7 mouse cellular contexts compared by ENCODE assay signal in genomic region chr3:90081365-90082240, GRCm38 (mm10). TPM values are rescaled to one million over a fixed set of nuclear protein-coding genes. Genes with fewer than 3 reads are reported as not detected.
DNase-seq lines count a peak whose midpoint lies in the region; ATAC-seq and TF ChIP-seq lines count a peak whose summit lies in the region.

No protein-coding gene starts in this region.

- H3K9me3 ChIP-seq in E14TG2a.4 (ENCODE audit: low read length): no peaks in the 10 kb centered on the region
- H3K9me3 ChIP-seq in hindbrain, embryonic 11.5 days (ENCODE audit: control insufficient read depth, low read length): no peaks in the 10 kb centered on the region
- H3K9me3 ChIP-seq in liver, embryonic 14.5 days (ENCODE audit: control insufficient read depth, low read length): no peaks in the 10 kb centered on the region
- no peaks in the 10 kb centered on the region for H3K9me3 ChIP-seq in neural tube, embryonic 15.5 days (replicated peaks)

- 76% methylated on average over 5 of the region's 5 CpGs for WGBS in hindbrain, embryonic 11.5 days
- WGBS in liver, embryonic 14.5 days (ENCODE audit: insufficient replicate concordance): 28% methylated on average over 5 of the region's 5 CpGs
- WGBS in neural tube, embryonic 15.5 days: 81% methylated on average over 5 of the region's 5 CpGs

- H3K4me1 ChIP-seq in E14TG2a.4 (replicated peaks; ENCODE audit: low read depth, low read length): peaks cover 82% of the 10 kb centered on the region
- H3K4me1 ChIP-seq in hindbrain, embryonic 11.5 days (replicated peaks; ENCODE audit: control insufficient read depth, insufficient read depth, low read length): peaks cover 2% of the 10 kb centered on the region; the same call in 1 of the 2 replicates
- H3K4me1 ChIP-seq in liver, embryonic 14.5 days (replicated peaks; ENCODE audit: control insufficient read depth in 2 of 2, insufficient read depth in 2 of 2, low read length in 1 of 2): peaks cover 29 to 53% of the 10 kb centered on the region in 2 experiments
- peaks cover 65% of the 10 kb centered on the region for H3K4me1 ChIP-seq in neural tube, embryonic 15.5 days

- TF ChIP-seq CTCF in E14TG2a.4 (conservative IDR thresholded peaks at IDR 0.05; ENCODE audit: low read length): no peak
- no peak for TF ChIP-seq CTCF in liver, embryonic 14.5 days (IDR thresholded peaks at IDR 0.05; ENCODE audit: low read depth)

- peak overlapping the region; percentile 27; the same call in 1 of the 2 replicates for H3K4me2 ChIP-seq in hindbrain, embryonic 11.5 days (replicated peaks; ENCODE audit: low read depth, low read length)
- H3K4me2 ChIP-seq in liver, embryonic 14.5 days (ENCODE audit: low read depth): peak overlapping the region; percentile 68
- H3K4me2 ChIP-seq in neural tube, embryonic 15.5 days: peak overlapping the region; percentile 89

- H3K27me3 ChIP-seq in E14TG2a.4 (ENCODE audit: insufficient read depth, low read length): no peaks in the 10 kb centered on the region
- no peaks in the 10 kb centered on the region for H3K27me3 ChIP-seq in hindbrain, embryonic 11.5 days (ENCODE audit: control insufficient read depth, insufficient read depth, low read length)
- no peaks in the 10 kb centered on the region for H3K27me3 ChIP-seq in liver, embryonic 14.5 days (ENCODE audit: control insufficient read depth, insufficient read depth, low read length)
- no peaks in the 10 kb centered on the region for H3K27me3 ChIP-seq in neural tube, embryonic 15.5 days (replicated peaks)

- H3K9ac ChIP-seq in hindbrain, embryonic 11.5 days (ENCODE audit: low read depth, low read length): 0 out of 2 replicates have a peak overlapping the region, but pooled peaks have one; percentile 1
- H3K9ac ChIP-seq in liver, embryonic 14.5 days (replicated peaks): peak overlapping the region; percentile 42
- peak overlapping the region; percentile 28; the same call in 1 of the 2 replicates for H3K9ac ChIP-seq in neural tube, embryonic 15.5 days (replicated peaks)

- peak overlapping the region; percentile 96 for H3K4me3 ChIP-seq in E14TG2a.4 (replicated peaks; ENCODE audit: low read length)
- 0 out of 2 replicates have a peak overlapping the region, but pooled peaks have one; percentile 83 for H3K4me3 ChIP-seq in hindbrain, embryonic 11.5 days (ENCODE audit: low read depth, low read length)
- peak overlapping the region; percentile 38 to 88 for H3K4me3 ChIP-seq in liver, embryonic 14.5 days (ENCODE audit: insufficient read depth in 1 of 2, low read depth in 2 of 2, low read length in 2 of 2)
- H3K4me3 ChIP-seq in neural tube, embryonic 15.5 days (replicated peaks): peak overlapping the region; percentile 98

- DNase-seq in brain, adult 2 months (ENCODE audit: low read depth, low spot score): peak; percentile 26
- DNase-seq in hindbrain, embryonic 11.5 days (ENCODE audit: low spot score): no peak
- DNase-seq in liver, embryonic 14.5 days (ENCODE audit: low read depth in 3 of 3, low spot score in 3 of 3): peak in 1 of 3 experiments; percentile 37
- DNase-seq in cerebellum, postnatal 10 days: no peak
- no peak for DNase-seq in retina, embryonic 14.5 days (ENCODE audit: low spot score)

- no peak for ATAC-seq in hindbrain, embryonic 11.5 days (ENCODE audit: low FRiP score)
- ATAC-seq in liver, embryonic 14.5 days (ENCODE audit: insufficient read depth): no peak
- no peak for ATAC-seq in neural tube, embryonic 15.5 days (ENCODE audit: low FRiP score)

- peaks cover 56% of the 10 kb centered on the region for H3K36me3 ChIP-seq in E14TG2a.4 (ENCODE audit: insufficient read depth, low read length)
- H3K36me3 ChIP-seq in hindbrain, embryonic 11.5 days (ENCODE audit: control insufficient read depth, insufficient read depth, low read length): no peaks in the 10 kb centered on the region; the same call in 1 of the 2 replicates
- no peaks in the 10 kb centered on the region for H3K36me3 ChIP-seq in liver, embryonic 14.5 days (replicated peaks; ENCODE audit: control insufficient read depth, insufficient read depth, low read depth)
- H3K36me3 ChIP-seq in neural tube, embryonic 15.5 days: peaks cover 2% of the 10 kb centered on the region; the same call in 1 of the 2 replicates

- no peak overlapping the region for H3K27ac ChIP-seq in hindbrain, embryonic 11.5 days (ENCODE audit: low read depth, low read length)
- peak overlapping the region; percentile 46 for H3K27ac ChIP-seq in liver, embryonic 14.5 days
- no peak overlapping the region for H3K27ac ChIP-seq in neural tube, embryonic 15.5 days (replicated peaks)

- no peak for TF ChIP-seq EP300 in liver, embryonic 14.5 days (IDR thresholded peaks at IDR 0.05; ENCODE audit: low read depth)

RNA-seq across cellular contexts. Expression of gene Tpm3, which starts 9.2 kb away (rescaled TPM):
- polyA plus RNA-seq in hindbrain, embryonic 11.5 days (2014; fragmentation: Nextera tagmentation; extraction: Ambion mirVana): 558 and 580 TPM in 2 replicates
- 54.6 and 86.2 TPM in 2 replicates for polyA plus RNA-seq in liver, embryonic 14.5 days (2012; rRNA removed)
- polyA plus RNA-seq in liver, embryonic 14.5 days (2014; fragmentation: Nextera tagmentation; extraction: Ambion mirVana): 153 and 160 TPM in 2 replicates
- polyA plus RNA-seq in neural tube, embryonic 15.5 days (2015; fragmentation: Nextera tagmentation; extraction: Ambion mirVana): 313 and 382 TPM in 2 replicates

RNA-seq across cellular contexts. Expression of gene Nup210l, which starts 22.3 kb away (rescaled TPM):
- 0.32 and 0.66 TPM in 2 replicates for polyA plus RNA-seq in hindbrain, embryonic 11.5 days (2014; fragmentation: Nextera tagmentation; extraction: Ambion mirVana)
- polyA plus RNA-seq in liver, embryonic 14.5 days (2012; rRNA removed): 0.19 and 0.28 TPM in 2 replicates
- 0.15 TPM in 1 of 2 replicates, not detected in the other for polyA plus RNA-seq in liver, embryonic 14.5 days (2014; fragmentation: Nextera tagmentation; extraction: Ambion mirVana)
- polyA plus RNA-seq in neural tube, embryonic 15.5 days (2015; fragmentation: Nextera tagmentation; extraction: Ambion mirVana): 0.09 and 0.17 TPM in 2 replicates

RNA-seq across cellular contexts. Expression of gene Ubap2l, which starts 29.2 kb away (rescaled TPM):
- 203 and 230 TPM in 2 replicates for polyA plus RNA-seq in hindbrain, embryonic 11.5 days (2014; fragmentation: Nextera tagmentation; extraction: Ambion mirVana)
- 48.9 and 52.4 TPM in 2 replicates for polyA plus RNA-seq in liver, embryonic 14.5 days (2012; rRNA removed)
- 70.4 and 72.1 TPM in 2 replicates for polyA plus RNA-seq in liver, embryonic 14.5 days (2014; fragmentation: Nextera tagmentation; extraction: Ambion mirVana)
- polyA plus RNA-seq in neural tube, embryonic 15.5 days (2015; fragmentation: Nextera tagmentation; extraction: Ambion mirVana): 122 and 129 TPM in 2 replicates

RNA-seq across cellular contexts. Expression of gene 4933434E20Rik, which starts 30.2 kb away (rescaled TPM):
- polyA plus RNA-seq in hindbrain, embryonic 11.5 days (2014; fragmentation: Nextera tagmentation; extraction: Ambion mirVana): 223 and 230 TPM in 2 replicates
- polyA plus RNA-seq in liver, embryonic 14.5 days (2012; rRNA removed): 15.6 and 19.1 TPM in 2 replicates
- polyA plus RNA-seq in liver, embryonic 14.5 days (2014; fragmentation: Nextera tagmentation; extraction: Ambion mirVana): 83.8 and 89.6 TPM in 2 replicates
- polyA plus RNA-seq in neural tube, embryonic 15.5 days (2015; fragmentation: Nextera tagmentation; extraction: Ambion mirVana): 204 and 206 TPM in 2 replicates

Comparison
In these comparisons a context has a peak if more than half of its experiments do, and no peak if none do; other contexts are left out.
1. H3K4me2 ChIP-seq: peak in every context shown above with its lines; median percentile 89 in neural tube, embryonic 15.5 days; 68 in liver, embryonic 14.5 days; 27 in hindbrain, embryonic 11.5 days.